Comparison of ENCODE assay signal across 9 mouse cellular contexts in genomic region chr15:98691486-98692147, GRCm38 (mm10). TPM values are rescaled to one million over a fixed set of nuclear protein-coding genes. Genes with fewer than 3 reads are reported as not detected.
DNase-seq lines count a peak whose midpoint lies in the region; ATAC-seq and TF ChIP-seq lines count a peak whose summit lies in the region.
"Had no signal": no experiment of that assay in that cellular context is flagged by ENCODE, and none has a peak within 500 bp of the region (broad histone marks: within the 10 kb centered on the region; RNA-seq: fewer than 3 reads in every experiment).

No protein-coding gene starts in this region.

- TF ChIP-seq POLR2A in bone marrow, adult 2 months (IDR thresholded peaks at IDR 0.05; ENCODE audit: borderline replicate concordance, control insufficient read depth, low read depth, low read length): no peak

- H3K27me3 ChIP-seq in heart, embryonic 13.5 days (replicated peaks): no peaks in the 10 kb centered on the region
- H3K27me3 ChIP-seq in forebrain, postnatal 0 days (ENCODE audit: insufficient read depth, low read length): no peaks in the 10 kb centered on the region
- H3K27me3 ChIP-seq in midbrain, embryonic 16.5 days (ENCODE audit: control insufficient read depth, insufficient read depth, low read depth, low read length): no peaks in the 10 kb centered on the region

- no peak overlapping the region for H3K9ac ChIP-seq in heart, embryonic 13.5 days
- H3K9ac ChIP-seq in forebrain, postnatal 0 days: 0 out of 2 replicates have a peak overlapping the region, but pooled peaks have one; percentile 6
- H3K9ac ChIP-seq in midbrain, embryonic 16.5 days (ENCODE audit: low read depth, low read length): no peak overlapping the region
- H3K9ac ChIP-seq: liver, embryonic 13.5 days had no signal

- peaks cover 37% of the 10 kb centered on the region for H3K4me1 ChIP-seq in heart, embryonic 13.5 days
- peaks cover 6% of the 10 kb centered on the region for H3K4me1 ChIP-seq in bone marrow, adult 2 months (ENCODE audit: control insufficient read depth, insufficient read depth, low read length)
- 0 out of 2 replicates have a peak, but pooled peaks cover 8% of the 10 kb centered on the region for H3K4me1 ChIP-seq in forebrain, postnatal 0 days (ENCODE audit: insufficient read depth)
- peaks cover 18% of the 10 kb centered on the region for H3K4me1 ChIP-seq in midbrain, embryonic 16.5 days (ENCODE audit: control insufficient read depth, insufficient read depth, low read length)

- ATAC-seq in heart, embryonic 13.5 days (ENCODE audit: extremely low read depth, insufficient number of reproducible peaks, low FRiP score, low TSS enrichment): no peak
- ATAC-seq in forebrain, postnatal 0 days: peak; percentile 42; the same call in 1 of the 2 replicates
- ATAC-seq in midbrain, embryonic 16.5 days: peak; percentile 39; the same call in 1 of the 2 replicates
- no peak for ATAC-seq in megakaryocyte-erythroid progenitor cell, adult 5-6 weeks (replicated peaks; ENCODE audit: low FRiP score, low TSS enrichment, poor library complexity, severe bottlenecking)

- H3K27ac ChIP-seq in heart, embryonic 13.5 days (replicated peaks): peak overlapping the region; percentile 87
- H3K27ac ChIP-seq in bone marrow, adult 2 months (ENCODE audit: control insufficient read depth, insufficient read depth, low read depth, low read length, poor library complexity): 0 out of 2 replicates have a peak overlapping the region, but pooled peaks have one; percentile 10
- no peak overlapping the region for H3K27ac ChIP-seq in forebrain, postnatal 0 days (ENCODE audit: low read depth, low read length)
- peak overlapping the region; percentile 53; the same call in 1 of the 2 replicates for H3K27ac ChIP-seq in midbrain, embryonic 16.5 days (ENCODE audit: low read length)
- H3K27ac ChIP-seq: liver, embryonic 13.5 days had no signal

- H3K4me3 ChIP-seq in heart, embryonic 13.5 days: no peak overlapping the region
- no peak overlapping the region for H3K4me3 ChIP-seq in bone marrow, adult 2 months (replicated peaks; ENCODE audit: control insufficient read depth, low read depth, low read length)
- H3K4me3 ChIP-seq in forebrain, postnatal 0 days (ENCODE audit: low read depth, low read length): no peak overlapping the region
- H3K4me3 ChIP-seq in midbrain, embryonic 16.5 days (ENCODE audit: low read depth, low read length): no peak overlapping the region
- H3K4me3 ChIP-seq: liver, embryonic 13.5 days had no signal

- no peaks in the 10 kb centered on the region for H3K9me3 ChIP-seq in heart, embryonic 13.5 days
- no peaks in the 10 kb centered on the region for H3K9me3 ChIP-seq in forebrain, postnatal 0 days (ENCODE audit: low read length)
- no peaks in the 10 kb centered on the region for H3K9me3 ChIP-seq in midbrain, embryonic 16.5 days (replicated peaks; ENCODE audit: control insufficient read depth, low read length, poor library complexity, severe bottlenecking)
- H3K9me3 ChIP-seq: liver, embryonic 13.5 days had no signal

- DNase-seq in heart, adult 18-20 months: no peak
- peak; percentile 35 for DNase-seq in forebrain, postnatal 0 days
- DNase-seq in gastrocnemius, postnatal 25 days: no peak
- no peak for DNase-seq in ovary, postnatal 10 days (ENCODE audit: low spot score)
- DNase-seq: liver, embryonic 13.5 days had no signal

- peak overlapping the region; percentile 43 for H3K4me2 ChIP-seq in heart, embryonic 13.5 days
- no peak overlapping the region for H3K4me2 ChIP-seq in forebrain, postnatal 0 days (ENCODE audit: low read depth)
- peak overlapping the region; percentile 4 for H3K4me2 ChIP-seq in midbrain, embryonic 16.5 days (ENCODE audit: low read length)
- H3K4me2 ChIP-seq: liver, embryonic 13.5 days had no signal

- no peak for TF ChIP-seq CTCF in bone marrow, adult 2 months (IDR thresholded peaks at IDR 0.05; ENCODE audit: control insufficient read depth, insufficient read depth, low read length)
- no peak for TF ChIP-seq CTCF in forebrain, postnatal 0 days (IDR thresholded peaks at IDR 0.05; ENCODE audit: low read depth)

- WGBS in heart, embryonic 13.5 days: 53% methylated on average over 7 of the region's 7 CpGs
- WGBS in bone marrow, adult 2 months: 83% methylated on average over 7 of the region's 7 CpGs
- 13% methylated on average over 7 of the region's 7 CpGs for WGBS in forebrain, postnatal 0 days
- WGBS in midbrain, embryonic 16.5 days: 8% methylated on average over 7 of the region's 7 CpGs

- no peaks in the 10 kb centered on the region for H3K36me3 ChIP-seq in heart, embryonic 13.5 days
- H3K36me3 ChIP-seq in forebrain, postnatal 0 days (ENCODE audit: insufficient read depth): no peaks in the 10 kb centered on the region
- H3K36me3 ChIP-seq in midbrain, embryonic 16.5 days (ENCODE audit: control insufficient read depth, insufficient read depth, low read length): no peaks in the 10 kb centered on the region
- H3K36me3 ChIP-seq: liver, embryonic 13.5 days had no signal

RNA-seq across cellular contexts. Expression of gene Rnd1, which starts 14.4 kb away (rescaled TPM):
- 1.3 TPM in 2 replicates for polyA plus RNA-seq in heart, embryonic 13.5 days (2015; fragmentation: Nextera tagmentation; extraction: Ambion mirVana)
- total RNA-seq in heart, adult 18-20 months (2021): 1 to 10 TPM in 1 of 2 experiments, under 1 TPM in 1; 0.77 to 1.3 TPM
- polyA plus RNA-seq in bone marrow, adult 2 months (2011; ENCODE audit: insufficient read depth, insufficient read length, low replicate concordance, missing spikeins): 1.8 and 2.3 TPM in 2 replicates
- total RNA-seq in forebrain, postnatal 0 days (2014; rRNA removed): 34.1 and 56.6 TPM in 2 replicates
- 20.9 and 24.1 TPM in 2 replicates for polyA plus RNA-seq in forebrain, postnatal 0 days (2015; fragmentation: Nextera tagmentation; extraction: Ambion mirVana)
- polyA plus RNA-seq in midbrain, embryonic 16.5 days (2015; fragmentation: Nextera tagmentation; extraction: Ambion mirVana): 15.5 and 19.8 TPM in 2 replicates
- total RNA-seq in megakaryocyte-erythroid progenitor cell, adult 5-6 weeks (2014; fragmentation: Nextera tagmentation): 0.64 TPM in 1 of 2 replicates, not detected in the other
- total RNA-seq in megakaryocyte-erythroid progenitor cell, adult 5-6 weeks (2017): 0.61 TPM in 1 of 2 replicates, not detected in the other
- 1 to 10 TPM in 1 of 2 experiments, under 1 TPM in 1; 0.40 to 1.0 TPM for total RNA-seq in gastrocnemius, postnatal 25 days (2021)

RNA-seq across cellular contexts. Expression of gene Ccdc65, which starts 16.4 kb away (rescaled TPM):
- 0.32 and 0.39 TPM in 2 replicates for polyA plus RNA-seq in heart, embryonic 13.5 days (2015; fragmentation: Nextera tagmentation; extraction: Ambion mirVana)
- total RNA-seq in heart, adult 18-20 months (2021): under 1 TPM; 0.67 to 0.72 TPM
- polyA plus RNA-seq in bone marrow, adult 2 months (2011; ENCODE audit: insufficient read depth, insufficient read length, low replicate concordance, missing spikeins): not detected in 2 replicates
- total RNA-seq in forebrain, postnatal 0 days (2014; rRNA removed): 6.1 and 8.2 TPM in 2 replicates
- polyA plus RNA-seq in forebrain, postnatal 0 days (2015; fragmentation: Nextera tagmentation; extraction: Ambion mirVana): 5.6 and 10.5 TPM in 2 replicates
- polyA plus RNA-seq in midbrain, embryonic 16.5 days (2015; fragmentation: Nextera tagmentation; extraction: Ambion mirVana): 9.3 and 12.0 TPM in 2 replicates
- total RNA-seq in megakaryocyte-erythroid progenitor cell, adult 5-6 weeks (2014; fragmentation: Nextera tagmentation): not detected in 2 replicates
- not detected in 2 replicates for total RNA-seq in megakaryocyte-erythroid progenitor cell, adult 5-6 weeks (2017)
- not detected for total RNA-seq in gastrocnemius, postnatal 25 days (2021)
- polyA plus RNA-seq: liver, embryonic 13.5 days had no signal

RNA-seq across cellular contexts. Expression of gene Ddx23, which starts 28.9 kb away (rescaled TPM):
- 16.5 and 20.8 TPM in 2 replicates for polyA plus RNA-seq in heart, embryonic 13.5 days (2015; fragmentation: Nextera tagmentation; extraction: Ambion mirVana)
- 10 to 100 TPM; 60.7 to 63.2 TPM for total RNA-seq in heart, adult 18-20 months (2021)
- 52.3 and 81.0 TPM in 2 replicates for polyA plus RNA-seq in bone marrow, adult 2 months (2011; ENCODE audit: insufficient read depth, insufficient read length, low replicate concordance, missing spikeins)
- 54.9 and 70.6 TPM in 2 replicates for total RNA-seq in forebrain, postnatal 0 days (2014; rRNA removed)
- 11.9 and 13.8 TPM in 2 replicates for polyA plus RNA-seq in forebrain, postnatal 0 days (2015; fragmentation: Nextera tagmentation; extraction: Ambion mirVana)
- 17.8 and 18.9 TPM in 2 replicates for polyA plus RNA-seq in midbrain, embryonic 16.5 days (2015; fragmentation: Nextera tagmentation; extraction: Ambion mirVana)
- 79.8 and 96.4 TPM in 2 replicates for total RNA-seq in megakaryocyte-erythroid progenitor cell, adult 5-6 weeks (2014; fragmentation: Nextera tagmentation)
- total RNA-seq in megakaryocyte-erythroid progenitor cell, adult 5-6 weeks (2017): 152 and 181 TPM in 2 replicates
- total RNA-seq in gastrocnemius, postnatal 25 days (2021): 10 to 100 TPM; 53.1 to 56.8 TPM

RNA-seq across cellular contexts. Expression of gene Fkbp11, which starts 36.4 kb away (rescaled TPM):
- polyA plus RNA-seq in heart, embryonic 13.5 days (2015; fragmentation: Nextera tagmentation; extraction: Ambion mirVana): 19.8 and 24.5 TPM in 2 replicates
- 1 to 10 TPM; 7.9 to 8.5 TPM for total RNA-seq in heart, adult 18-20 months (2021)
- 0.74 TPM in 1 of 2 replicates, not detected in the other for polyA plus RNA-seq in bone marrow, adult 2 months (2011; ENCODE audit: insufficient read depth, insufficient read length, low replicate concordance, missing spikeins)
- 0.90 and 2.9 TPM in 2 replicates for total RNA-seq in forebrain, postnatal 0 days (2014; rRNA removed)
- 5.2 and 5.3 TPM in 2 replicates for polyA plus RNA-seq in forebrain, postnatal 0 days (2015; fragmentation: Nextera tagmentation; extraction: Ambion mirVana)
- 2.3 and 4.0 TPM in 2 replicates for polyA plus RNA-seq in midbrain, embryonic 16.5 days (2015; fragmentation: Nextera tagmentation; extraction: Ambion mirVana)
- total RNA-seq in megakaryocyte-erythroid progenitor cell, adult 5-6 weeks (2014; fragmentation: Nextera tagmentation): 5.5 and 6.1 TPM in 2 replicates
- total RNA-seq in megakaryocyte-erythroid progenitor cell, adult 5-6 weeks (2017): 5.8 and 6.9 TPM in 2 replicates
- total RNA-seq in gastrocnemius, postnatal 25 days (2021): 1 to 10 TPM; 2.7 to 3.5 TPM

Comparison
In these comparisons a context has a peak if more than half of its experiments do, and no peak if none do; other contexts are left out.
1. ATAC-seq: peak in forebrain, postnatal 0 days (single experiment) and midbrain, embryonic 16.5 days (single experiment); none in heart, embryonic 13.5 days (single experiment) and megakaryocyte-erythroid progenitor cell, adult 5-6 weeks (single experiment).
2. RNA of gene Rnd1, which starts 14.4 kb away (total RNA-seq): 34.1 to 56.6 TPM in forebrain, postnatal 0 days; 0.77 to 1.3 TPM in heart, adult 18-20 months, 0.40 to 1.0 TPM in gastrocnemius, postnatal 25 days and 0.61 to 0.64 TPM in megakaryocyte-erythroid progenitor cell, adult 5-6 weeks; every median in the first group is over 10 times any median in the second.